Mouse (Mus musculus) inflammation-experienced regulatory T-cells (primary cell): ENCODE results near the gene Med13. TPM values are rescaled to one million over a fixed set of nuclear protein-coding genes. Genes with fewer than 3 reads are reported as not detected.

Experiments used
- polyA plus RNA-seq, 2 experiments: library from polyadenylated mRNA; unstranded; fragments of 100-300 nt; shearing (Covaris generic); gene quantifications; one replicate each; pipeline ENCODE4 v1.2.1; 2017

The Med13 gene
- 10 to 100 TPM; 19.8 to 24.6 TPM for polyA plus RNA-seq

DNA sequence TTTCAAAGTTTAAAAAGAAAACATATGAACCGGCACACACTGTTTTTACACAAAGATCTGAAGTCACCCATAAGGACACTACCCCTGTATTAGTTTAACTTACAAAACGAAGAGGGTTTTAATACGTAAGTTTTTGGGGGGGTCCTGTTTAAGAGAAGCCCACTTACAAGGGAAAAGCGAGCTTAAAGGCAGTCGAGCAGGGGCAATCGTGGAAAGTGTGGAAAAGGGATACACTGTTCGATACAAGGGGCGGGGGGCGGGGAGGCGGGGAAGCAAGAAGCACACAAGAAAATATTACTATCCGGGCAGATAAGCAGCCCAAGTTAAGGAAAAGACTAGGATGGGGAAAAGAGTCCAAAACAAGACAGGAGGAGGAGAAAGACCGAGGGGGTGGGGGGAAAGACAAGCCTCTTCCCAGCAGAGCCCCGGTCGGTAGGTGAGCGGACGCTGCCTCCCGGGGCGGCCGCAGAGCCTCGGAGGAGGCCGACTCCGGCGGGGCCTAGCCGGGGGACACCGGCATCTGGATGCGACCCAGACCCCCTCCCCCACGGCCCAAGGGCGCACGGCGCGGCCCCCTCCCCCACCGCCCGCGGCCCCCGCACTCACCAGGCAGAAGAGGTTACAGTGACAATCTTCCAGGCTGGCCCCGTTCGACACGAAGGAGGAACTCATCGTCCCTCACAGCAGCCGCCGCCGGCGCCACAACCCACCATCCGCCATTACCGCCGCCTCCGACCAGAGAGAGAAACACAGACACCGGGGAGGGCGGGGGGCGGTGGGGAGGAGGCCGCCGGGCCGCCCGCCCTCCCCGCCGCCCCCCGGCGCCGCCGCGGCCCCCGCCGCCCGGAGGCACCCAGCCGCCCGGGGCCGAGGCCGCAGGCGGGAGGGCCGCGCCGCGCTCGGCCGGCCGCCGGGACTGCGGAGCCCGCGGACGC is at the start of gene Med13:
Gene Med13, minus strand, starts transcription at position 749 of the 935 bp plus-strand sequence.

GRCm38 (mm10) chr11:86257460-86258076 is 99.8 kb downstream of the Med13 start, which contains the start of gene Ints2:
Gene Ints2 (minus strand): TSS chr11:86257575.

Other genes with a start within 250 kb of the Med13 start
- gene Brip1, start 156.4 kb downstream of the Med13 start, polyA plus RNA-seq, result 1 to 10 TPM; 1.1 to 1.2 TPM
- 10 to 100 TPM; 12.7 to 17.1 TPM for gene Ints2, start 100.0 kb downstream of the Med13 start, polyA plus RNA-seq
- gene Rnft1, start 127.1 kb upstream of the Med13 start, polyA plus RNA-seq, result 10 to 100 TPM; 61.2 to 61.3 TPM
- 10 to 100 TPM; 46.2 to 60.7 TPM for gene Rps6kb1, start 187.2 kb upstream of the Med13 start, polyA plus RNA-seq
- gene Tubd1, start 187.4 kb upstream of the Med13 start, polyA plus RNA-seq, result 1 to 10 TPM; 6.4 to 8.4 TPM